Mouse (Mus musculus): ENCODE measurements around the gene Olfr1469. TPM values are rescaled to one million over a fixed set of nuclear protein-coding genes. Genes with fewer than 3 reads are reported as not detected.
"Not testable (repeated sequence)": the region's sequence is repeated elsewhere in the genome, so short reads cannot be mapped to it uniquely, and the experiment has no call there.

Gene Olfr1469
- total RNA-seq (2022) = not detected

DNA sequence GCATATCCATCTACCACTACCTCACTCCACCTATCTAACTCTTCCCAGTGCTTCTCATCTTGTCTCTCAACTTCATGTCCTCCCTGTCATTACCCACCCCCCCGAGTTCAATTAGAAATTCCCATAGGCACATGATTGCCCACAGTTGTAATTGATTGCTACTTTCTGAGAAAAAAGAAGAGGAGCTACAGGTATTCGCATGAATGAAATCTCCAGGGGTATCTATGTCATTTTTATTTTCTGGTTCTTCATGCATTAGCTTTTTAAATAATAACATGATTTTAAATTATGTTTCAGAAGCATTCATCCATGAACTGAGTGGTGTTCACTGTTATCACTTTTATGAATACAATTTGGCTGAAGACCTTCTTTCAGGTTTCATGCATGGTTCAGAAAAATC is at the start of gene Olfr1469:
Olfr1469 (plus strand) TSS at position 301 of the 400 bp plus-strand sequence.
- DNase-seq (ENCODE audit: low spot score in 2 of 2) = no peak

DNA sequence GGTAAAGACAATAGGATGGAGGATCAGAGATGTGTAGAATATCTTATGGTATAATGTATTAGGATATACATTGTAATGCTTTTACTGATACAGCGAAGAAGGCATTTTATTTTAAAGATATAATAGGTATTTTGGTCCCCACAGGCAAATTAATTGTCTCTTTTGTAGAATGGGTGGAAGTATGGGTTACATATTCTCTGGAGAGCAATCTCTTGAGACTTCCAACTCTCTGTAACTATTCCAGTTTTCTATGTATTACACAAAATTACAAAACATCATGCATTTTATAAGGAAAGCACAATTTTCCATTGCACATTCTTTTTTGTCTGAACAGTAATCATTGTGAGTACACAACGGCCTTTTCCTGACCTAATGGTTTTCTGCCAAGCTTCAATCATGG is 45.7 kb upstream of the Olfr1469 start, which contains the start of gene Olfr1467:
Olfr1467 (plus strand) TSS at position 301 of the 400 bp plus-strand sequence.
- DNase-seq (ENCODE audit: low spot score in 2 of 2) = no peak

GRCm38 (mm10) chr19:13443109-13443508 is 35.5 kb downstream of the Olfr1469 start, which contains the start of gene Olfr1471:
Gene Olfr1471, plus strand, starts transcription at chr19:13443409.
- DNase-seq (ENCODE audit: low spot score in 2 of 2) = not testable (repeated sequence)

DNA sequence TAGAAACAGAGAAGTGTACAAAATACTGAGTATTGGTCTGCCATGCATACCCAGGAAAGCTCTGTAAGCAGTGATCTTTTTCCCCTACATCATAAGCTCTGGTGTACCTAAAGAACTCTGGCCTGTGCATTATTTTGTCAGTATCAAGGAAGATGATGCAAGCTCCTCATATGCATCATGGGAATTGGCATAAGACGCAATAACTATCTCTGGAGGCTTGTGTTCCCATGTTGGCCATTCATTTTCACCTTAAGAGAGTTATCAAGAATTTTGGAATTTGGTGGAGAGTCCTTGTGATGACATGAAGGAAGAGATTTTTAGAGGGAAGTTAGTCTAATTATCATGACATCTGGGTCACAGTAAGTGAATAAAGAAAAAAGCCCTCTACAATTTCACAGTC is 48.3 kb downstream of the Olfr1469 start, which contains the start of gene Olfr1472:
Olfr1472 (minus strand) TSS at position 101 of the 400 bp plus-strand sequence.
- no peak for DNase-seq (ENCODE audit: low spot score in 2 of 2)

Other genes starting within 250 kb of the Olfr1469 start
- not detected for gene Olfr1461, start 244.8 kb upstream of the Olfr1469 start, total RNA-seq (2022)
- not detected for gene Olfr1462, start 222.1 kb upstream of the Olfr1469 start, total RNA-seq (2022)
- gene Olfr1463, start 176.5 kb upstream of the Olfr1469 start, total RNA-seq (2022) = not detected
- gene Olfr1465, start 92.3 kb upstream of the Olfr1469 start, total RNA-seq (2022) = not detected
- gene Olfr1466, start 69.0 kb upstream of the Olfr1469 start, total RNA-seq (2022) = not detected
- not detected for gene Olfr1467, start 45.6 kb upstream of the Olfr1469 start, total RNA-seq (2022)
- not detected for gene Olfr1471, start 35.6 kb downstream of the Olfr1469 start, total RNA-seq (2022)
- not detected for gene Olfr1472, start 48.2 kb downstream of the Olfr1469 start, total RNA-seq (2022)
- gene Olfr1474, start 61.7 kb downstream of the Olfr1469 start, total RNA-seq (2022) = not detected
- gene Olfr1475, start 72.3 kb downstream of the Olfr1469 start, total RNA-seq (2022) = not detected
- not detected for gene Olfr1477, start 92.7 kb downstream of the Olfr1469 start, total RNA-seq (2022)
- gene Olfr1480, start 120.1 kb downstream of the Olfr1469 start, total RNA-seq (2022) = not detected
- gene Olfr1484, start 175.7 kb downstream of the Olfr1469 start, total RNA-seq (2022) = not detected
- gene Olfr1487, start 209.5 kb downstream of the Olfr1469 start, total RNA-seq (2022) = not detected
- not detected for gene Olfr1489, start 223.8 kb downstream of the Olfr1469 start, total RNA-seq (2022)
- gene Olfr1490, start 243.2 kb downstream of the Olfr1469 start, total RNA-seq (2022) = not detected

All from left cerebral cortex, adult 8-10 months (tissue).